Mouse (Mus musculus): ENCODE data around the gene Arl14.

GRCm38 (mm10) chr3:69271812-69272211 lies 49.6 kb downstream of the Arl14 start:
- TF ChIP-seq POLR2A (IDR thresholded peaks at IDR 0.05; ENCODE audit: control insufficient read depth, low read depth, low read length) (no peak), CTCF (IDR thresholded peaks at IDR 0.05; ENCODE audit: control insufficient read depth, insufficient read depth, insufficient replicate concordance, low read depth, low read length) (no peak)

Measured in testis, adult 2 months (tissue).